Mouse (Mus musculus) heart, adult 18-20 months (tissue): ENCODE data around the gene Mast4. TPM values are rescaled to one million over a fixed set of nuclear protein-coding genes. Genes with fewer than 3 reads are reported as not detected.
A peak's percentile ranks its signal among the peaks of the same experiment; 100 is the strongest.
"Not testable (repeated sequence)": the region's sequence is repeated elsewhere in the genome, so short reads cannot be mapped to it uniquely, and the experiment has no call there.

ENCODE experiments used
- DNase-seq, 2 experiments: peaks; one replicate each; pipeline ENCODE4 v3.0.0; 2021 to 2022; ENCODE audit warnings: mixed read lengths in 1 of 2
- long read RNA-seq, 2 experiments: library from polyadenylated mRNA; stranded (forward); transcript quantifications; one replicate each; pipeline ENCODE4 v2.0.0; 2021
- total RNA-seq, 2 experiments: library from RNA; stranded (reverse); gene quantifications; 2 replicates each; pipeline ENCODE4 v1.2.3; 2021

Gene Mast4
- 10 to 100 TPM; 21.4 to 30.3 TPM for total RNA-seq
- long read RNA-seq, experiment 1, partial matches to known transcripts = 0 of 6 reads
- long read RNA-seq, experiment 1, other reads (novel, unspliced or antisense) = 6 of 6 reads
- long read RNA-seq, experiment 2, partial matches to known transcripts = 0 of 4 reads
- long read RNA-seq, experiment 2, other reads (novel, unspliced or antisense) = 4 of 4 reads

DNA sequence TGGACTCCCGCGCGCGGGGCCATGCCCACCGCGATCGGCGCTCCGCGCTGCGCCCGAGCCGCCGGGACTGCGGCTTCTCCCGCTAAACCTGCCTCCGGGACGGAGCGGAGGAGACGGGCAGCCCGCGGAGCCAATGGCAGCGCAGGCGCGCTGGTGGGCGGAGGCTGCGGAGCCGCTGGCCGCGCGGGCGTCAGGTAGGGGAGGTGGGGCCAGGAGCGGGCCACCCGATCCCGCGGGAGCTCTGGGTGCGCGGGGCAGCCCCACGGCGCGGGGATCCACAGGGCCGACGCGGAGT lies at the start of gene Mast4:
TSS of gene Mast4 (minus strand) at position 106 of the 295 bp plus-strand sequence.
- peak; percentile 92 for DNase-seq

- no peak for DNase-seq
Observed at GRCm38 (mm10) chr13:103374495-103374894, 40.2 kb upstream of the Mast4 start.

GRCm38 (mm10) chr13:103369194-103369593 lies 34.9 kb upstream of the Mast4 start:
- DNase-seq = no peak

DNA sequence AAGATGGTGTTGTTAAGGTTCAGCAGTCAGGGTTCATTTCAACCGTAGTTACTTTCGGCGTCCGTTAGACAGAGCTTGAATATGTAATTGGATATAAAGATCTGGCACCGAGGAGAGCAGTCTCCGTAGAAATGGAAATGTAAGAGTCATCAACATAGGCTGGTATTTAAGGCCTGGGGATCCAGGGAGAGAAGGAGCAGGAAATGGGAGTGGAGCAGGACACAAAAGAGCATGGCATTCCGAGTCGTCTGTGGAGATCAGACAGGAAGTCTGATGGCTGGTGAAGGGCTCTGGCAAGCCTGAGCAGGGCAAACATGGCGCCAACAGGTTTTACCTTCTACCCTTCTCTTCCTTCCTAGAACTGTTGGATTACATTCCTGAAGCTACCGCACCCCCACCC lies 28.9 kb upstream of the Mast4 start:
- DNase-seq = no peak

DNA sequence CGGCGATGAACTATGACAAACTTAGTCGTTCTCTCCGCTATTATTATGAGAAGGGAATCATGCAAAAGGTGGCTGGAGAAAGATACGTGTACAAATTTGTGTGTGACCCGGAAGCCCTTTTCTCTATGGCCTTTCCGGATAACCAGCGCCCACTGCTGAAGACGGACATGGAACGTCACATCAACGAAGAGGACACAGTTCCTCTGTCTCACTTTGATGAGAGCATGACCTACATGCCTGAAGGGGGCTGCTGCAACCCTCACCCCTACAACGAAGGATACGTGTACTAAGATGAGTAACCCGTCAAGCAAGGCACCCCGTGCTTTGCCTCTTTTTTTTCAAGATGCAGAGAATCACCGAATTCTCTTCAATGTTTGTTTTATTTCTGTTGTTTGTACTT lies 23.1 kb upstream of the Mast4 start:
- not testable (repeated sequence) for DNase-seq

DNA sequence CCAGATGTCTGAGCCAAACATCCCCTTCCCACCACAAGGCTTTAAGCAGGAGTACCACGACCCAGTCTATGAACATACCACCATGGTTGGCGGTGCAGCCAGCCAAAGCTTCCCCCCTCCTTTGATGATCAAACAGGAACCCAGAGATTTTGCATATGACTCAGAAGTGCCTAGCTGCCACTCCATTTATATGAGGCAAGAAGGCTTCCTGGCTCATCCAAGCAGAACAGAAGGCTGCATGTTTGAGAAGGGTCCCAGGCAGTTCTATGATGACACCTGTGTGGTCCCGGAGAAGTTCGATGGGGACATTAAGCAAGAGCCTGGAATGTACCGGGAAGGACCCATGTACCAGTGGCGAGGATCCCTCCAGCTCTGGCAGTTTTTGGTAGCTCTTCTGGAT lies 22.6 kb upstream of the Mast4 start:
- DNase-seq = not testable (repeated sequence)

- DNase-seq = peak; percentile 72 to 78
Observed at GRCm38 (mm10) chr13:103354737-103355136, 20.4 kb upstream of the Mast4 start.

DNA sequence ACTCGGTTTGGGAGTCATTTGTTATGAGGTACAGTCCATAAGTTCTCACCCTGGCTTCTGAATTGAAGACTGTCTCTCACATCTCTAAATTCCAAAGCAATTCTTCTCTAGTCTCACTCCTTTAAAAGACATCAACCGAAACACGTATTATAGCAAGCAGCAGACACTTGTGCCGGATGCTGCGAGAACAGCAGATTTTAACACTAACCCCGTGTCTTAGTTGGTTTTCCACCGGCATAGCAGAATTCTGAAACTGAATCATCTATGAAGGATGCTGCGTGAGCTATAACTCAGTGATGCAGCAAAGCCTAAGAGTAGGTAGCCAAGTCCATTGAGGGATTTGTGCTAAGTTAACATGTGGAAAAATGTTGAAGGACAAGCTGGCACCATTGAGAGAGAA lies 10.5 kb upstream of the Mast4 start:
- no peak for DNase-seq

GRCm38 (mm10) chr13:103344006-103344720 lies 9.9 kb upstream of the Mast4 start:
- DNase-seq = no peak

GRCm38 (mm10) chr13:103341031-103341430 lies 6.7 kb upstream of the Mast4 start:
- DNase-seq = no peak

- DNase-seq = peak; percentile 73 to 90
Observed at GRCm38 (mm10) chr13:103338616-103339015, 4.3 kb upstream of the Mast4 start.

- no peak for DNase-seq
Observed at GRCm38 (mm10) chr13:103336237-103336636, 1.9 kb upstream of the Mast4 start.

DNA sequence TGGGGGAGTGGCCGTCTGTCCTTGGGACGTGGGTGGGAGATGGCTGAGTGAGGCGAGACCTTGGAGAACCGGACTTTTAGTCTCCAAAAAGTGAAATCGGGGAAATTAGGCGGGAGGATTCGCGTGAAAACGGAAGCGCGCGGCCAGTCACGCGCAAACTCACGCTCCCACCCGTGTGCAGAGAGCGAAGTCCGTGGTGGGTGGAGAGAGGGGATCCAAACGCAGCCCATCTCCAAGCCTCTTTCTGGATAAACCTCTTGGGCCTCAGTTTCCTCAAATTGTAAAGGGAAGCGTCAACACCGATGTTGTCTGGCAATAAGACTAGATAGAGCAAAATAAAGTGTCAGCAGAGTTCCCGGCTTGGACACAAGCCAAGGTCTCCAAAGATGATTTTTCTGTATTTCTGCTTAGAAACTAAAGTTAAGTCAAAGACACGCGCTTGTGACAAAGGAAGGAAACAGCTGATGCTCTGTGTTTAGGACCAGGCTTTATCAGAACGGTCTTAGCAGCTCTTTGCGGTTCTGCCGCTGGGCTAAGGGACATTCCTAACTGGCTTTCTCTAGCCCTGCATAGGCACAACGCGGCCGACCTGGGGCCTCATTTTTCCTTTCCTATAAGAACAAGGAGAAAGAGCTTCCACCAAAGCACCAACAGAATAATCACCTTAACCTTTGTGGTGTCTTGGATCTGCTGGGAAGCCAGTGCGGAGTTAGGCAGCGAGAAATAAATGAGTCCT lies 594 bp upstream of the Mast4 start:
- DNase-seq = peak in 1 of 2 experiments; percentile 45

DNA sequence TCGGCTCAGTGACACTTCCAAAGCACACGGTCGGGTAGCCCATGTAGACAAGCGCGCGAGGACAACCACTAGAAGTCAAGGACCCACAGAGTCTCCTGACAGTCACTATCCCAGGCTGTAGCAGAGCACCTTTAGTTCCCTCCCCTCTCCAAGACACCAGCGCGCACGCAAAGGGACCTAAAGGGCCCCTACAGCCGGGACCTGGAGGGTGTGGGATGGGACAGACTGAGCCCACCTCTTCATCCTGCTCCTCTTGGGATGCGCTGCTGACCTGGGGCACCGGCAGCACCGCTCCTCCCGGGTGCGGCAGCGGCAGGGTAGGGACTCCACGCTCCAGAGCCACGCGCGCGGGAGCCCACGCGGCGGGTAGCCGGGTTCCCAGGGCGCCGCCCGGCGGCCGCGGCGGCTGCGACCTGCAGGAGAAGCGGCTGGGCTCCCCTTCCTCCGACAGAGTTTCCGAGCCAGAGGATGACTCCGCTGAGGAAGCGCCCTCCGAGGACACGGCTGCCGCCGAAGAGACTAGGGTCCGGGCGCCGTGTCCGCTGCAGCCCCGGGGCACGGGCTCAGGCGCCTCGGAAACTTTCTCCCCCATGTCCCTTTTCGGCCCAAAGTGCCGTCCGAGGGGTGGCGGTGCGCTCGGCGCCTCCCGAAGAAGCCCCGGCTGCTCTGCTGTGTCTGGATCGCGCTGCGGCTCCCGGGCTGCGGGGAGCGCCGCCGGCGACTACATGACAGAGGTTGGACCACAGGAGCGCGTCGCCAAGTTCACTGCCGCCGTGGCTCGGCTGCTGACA lies 501 bp downstream of the Mast4 start:
- peak; percentile 55 to 68 for DNase-seq

- DNase-seq = peak in 1 of 2 experiments; percentile 32
Observed at GRCm38 (mm10) chr13:103333153-103333552, 1.1 kb downstream of the Mast4 start.

DNA sequence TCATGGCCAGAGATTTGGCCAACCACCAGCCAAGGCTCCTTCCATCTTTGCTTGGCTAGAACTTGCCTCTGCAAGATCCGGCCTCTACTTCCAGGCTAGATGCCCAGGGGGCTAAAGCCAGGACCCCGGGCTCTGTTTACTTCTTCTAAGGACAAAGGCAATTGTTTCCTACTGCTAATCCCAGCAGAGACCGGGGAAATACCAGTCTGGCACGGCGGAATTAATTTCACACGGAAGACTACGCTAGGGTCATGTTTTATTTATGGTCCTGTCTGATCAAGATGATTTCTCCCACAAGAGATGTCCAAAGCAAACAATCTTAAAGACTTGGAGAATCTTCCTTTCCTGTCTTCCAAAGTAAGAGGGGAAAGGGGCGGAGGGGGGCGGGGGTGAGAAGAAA lies 1.6 kb downstream of the Mast4 start:
- DNase-seq = no peak

DNA sequence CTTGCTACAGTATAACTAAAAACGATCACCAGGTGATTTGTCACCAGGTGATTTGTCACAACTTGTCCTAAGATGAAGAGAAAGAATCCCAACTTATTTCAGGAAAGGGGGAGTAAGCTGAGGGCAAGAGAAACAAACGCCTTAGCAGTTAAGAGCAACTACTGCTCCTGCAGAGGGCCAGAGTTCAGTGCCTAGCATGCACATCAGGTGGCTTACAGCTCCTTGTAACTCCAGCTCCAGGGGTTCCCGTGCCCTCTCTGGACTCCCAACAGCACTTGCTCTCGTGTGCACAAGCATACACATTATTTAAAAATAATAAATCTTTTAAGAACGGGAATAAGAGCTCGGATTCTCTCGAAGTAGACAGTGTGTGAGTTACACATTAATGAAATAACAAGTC lies 3.2 kb downstream of the Mast4 start:
- DNase-seq = no peak

DNA sequence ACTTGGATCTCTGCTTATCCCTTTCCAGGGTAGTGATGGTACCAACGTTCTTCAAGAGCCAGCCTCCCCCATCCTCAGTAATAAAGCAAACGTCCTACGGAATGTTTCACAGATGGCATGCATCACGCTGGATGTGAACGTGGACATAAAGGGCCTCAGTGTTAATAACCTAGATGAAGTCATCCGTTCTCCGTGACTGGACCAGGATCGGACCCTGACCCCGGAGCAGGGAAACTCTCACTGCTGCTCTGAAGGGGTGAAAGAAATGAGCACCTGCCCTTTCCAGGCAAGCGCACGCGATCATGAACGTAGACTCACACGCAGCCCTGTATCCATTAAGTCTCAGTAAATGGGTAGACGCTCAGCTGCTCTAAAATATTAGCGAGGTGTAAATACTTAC lies 6.0 kb downstream of the Mast4 start:
- DNase-seq = no peak

GRCm38 (mm10) chr13:103327843-103328242 lies 6.5 kb downstream of the Mast4 start:
- no peak for DNase-seq

GRCm38 (mm10) chr13:103326186-103326585 lies 8.1 kb downstream of the Mast4 start:
- DNase-seq = no peak

DNA sequence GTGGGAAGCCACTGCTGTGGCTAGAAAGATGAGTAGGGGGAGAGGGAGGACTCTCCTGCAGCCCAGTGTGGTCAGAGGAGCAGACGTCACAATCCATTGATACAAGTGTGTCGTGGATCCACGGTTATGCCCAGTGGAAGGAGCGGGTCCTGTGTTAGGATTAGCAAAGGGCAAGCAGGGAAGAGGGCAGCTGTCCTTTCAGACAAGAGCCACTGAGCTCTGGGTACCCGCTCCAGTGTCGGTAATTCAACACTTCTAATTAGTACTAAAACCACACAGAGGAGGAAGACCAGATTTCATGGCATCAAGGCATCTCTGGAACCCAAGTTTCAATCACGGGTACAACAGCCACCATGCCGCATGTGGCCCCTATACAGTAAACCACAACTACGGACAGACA lies 14.4 kb downstream of the Mast4 start:
- no peak for DNase-seq

DNA sequence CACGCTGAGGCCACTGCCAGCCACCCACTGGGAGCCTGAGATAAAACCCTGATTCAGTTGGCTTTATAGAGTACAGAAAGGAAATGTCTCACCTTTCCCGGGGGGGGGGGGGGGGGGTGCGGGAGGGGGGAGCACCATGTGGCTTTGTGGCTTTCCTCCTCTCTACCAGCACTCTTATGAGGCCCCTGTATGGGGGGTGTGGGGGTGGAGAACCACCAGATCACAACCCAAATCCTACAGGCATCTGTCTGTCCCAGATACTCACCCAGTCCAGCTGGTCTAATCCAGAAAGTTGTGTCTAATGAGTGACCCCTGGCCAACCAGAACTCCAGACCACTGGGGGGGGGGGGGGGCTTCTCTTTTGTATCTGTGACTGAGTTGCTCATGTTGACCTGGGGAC lies 15.0 kb downstream of the Mast4 start:
- DNase-seq = no peak
